Mouse (Mus musculus) cerebellum, adult 8-10 months (tissue): ENCODE data around the gene Capn8.

Source experiments
- DNase-seq: peaks from one replicate; pipeline ENCODE4 v3.0.0; 2022

Capn8 gene

GRCm38 (mm10) chr1:182564408-182565120 is at the start of gene Capn8:
Gene Capn8 (plus strand): TSS chr1:182565007.
- DNase-seq = no peak

- DNase-seq = peak; percentile 81
Observed at GRCm38 (mm10) chr1:182516758-182517676, 47.8 kb upstream of the Capn8 start, which contains the start of gene Capn2. Gene Capn2 (minus strand): TSS chr1:182517608.

- no peak for DNase-seq
Observed at GRCm38 (mm10) chr1:182517677-182518011, 47.2 kb upstream of the Capn8 start.

GRCm38 (mm10) chr1:182518143-182518680 is 46.6 kb upstream of the Capn8 start:
- DNase-seq = no peak

GRCm38 (mm10) chr1:182518811-182519210 is 46.0 kb upstream of the Capn8 start:
- DNase-seq = no peak

GRCm38 (mm10) chr1:182519341-182519740 is 45.5 kb upstream of the Capn8 start:
- no peak for DNase-seq

- no peak for DNase-seq
Observed at GRCm38 (mm10) chr1:182520091-182520937, 44.5 kb upstream of the Capn8 start.

- no peak for DNase-seq
Observed at GRCm38 (mm10) chr1:182520938-182521500, 43.8 kb upstream of the Capn8 start.

GRCm38 (mm10) chr1:182522961-182523360 is 41.8 kb upstream of the Capn8 start:
- no peak for DNase-seq

- no peak for DNase-seq
Observed at GRCm38 (mm10) chr1:182523692-182524091, 41.1 kb upstream of the Capn8 start.

GRCm38 (mm10) chr1:182525601-182526000 is 39.2 kb upstream of the Capn8 start:
- DNase-seq = no peak

GRCm38 (mm10) chr1:182527261-182527766 is 37.5 kb upstream of the Capn8 start:
- DNase-seq = no peak

- no peak for DNase-seq
Observed at GRCm38 (mm10) chr1:182527921-182528858, 36.6 kb upstream of the Capn8 start.

- DNase-seq = no peak
Observed at GRCm38 (mm10) chr1:182533583-182533982, 31.2 kb upstream of the Capn8 start.

- DNase-seq = no peak
Observed at GRCm38 (mm10) chr1:182535080-182535481, 29.7 kb upstream of the Capn8 start.

- peak; percentile 74 for DNase-seq
Observed at GRCm38 (mm10) chr1:182539023-182539940, 25.5 kb upstream of the Capn8 start.

- no peak for DNase-seq
Observed at GRCm38 (mm10) chr1:182542110-182542509, 22.7 kb upstream of the Capn8 start.

- DNase-seq = no peak
Observed at GRCm38 (mm10) chr1:182543136-182543535, 21.7 kb upstream of the Capn8 start.

- no peak for DNase-seq
Observed at GRCm38 (mm10) chr1:182543906-182544305, 20.9 kb upstream of the Capn8 start.

GRCm38 (mm10) chr1:182550761-182551160 is 14.0 kb upstream of the Capn8 start:
- DNase-seq = no peak
